Mouse (Mus musculus) liver, postnatal 0 days (tissue): ENCODE results near the gene Lxn.

ENCODE experiments used
- CTCF ChIP-seq: sonication (generic); IDR thresholded peaks from 2 replicates; pipeline ENCODE4 v1.5.1; 2016; ENCODE audit warnings: antibody characterized with exemption, low read depth
- EP300 ChIP-seq: IDR thresholded peaks from 2 replicates; pipeline ENCODE4 v1.6.1; 2016; ENCODE audit warnings: antibody characterized with exemption, low read depth, mild to moderate bottlenecking

DNA sequence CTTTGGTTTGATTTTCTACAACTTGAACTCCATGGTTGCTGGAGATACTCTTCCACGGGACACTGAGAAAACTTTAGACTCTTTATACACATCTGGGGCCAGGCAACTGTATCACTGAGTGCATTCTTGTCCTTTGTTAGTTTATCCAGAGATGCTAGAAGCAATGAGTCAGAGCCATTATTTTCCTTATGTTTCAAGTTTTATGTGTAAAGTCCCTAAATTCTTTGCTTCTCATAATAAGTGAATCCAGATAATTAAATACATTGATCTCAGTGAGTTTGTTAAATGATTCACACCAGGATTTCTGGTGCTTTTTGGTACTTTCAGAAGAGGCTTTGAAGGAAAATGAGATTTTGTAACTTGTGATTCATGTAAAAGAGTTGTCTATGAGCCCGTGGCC lies 41.6 kb upstream of the Lxn start:
- TF ChIP-seq CTCF (no peak), EP300 (no peak)
